Mouse (Mus musculus): ENCODE measurements around the gene Pde7b. TPM values are rescaled to one million over a fixed set of nuclear protein-coding genes. Genes with fewer than 3 reads are reported as not detected.

Gene Pde7b
- polyA plus RNA-seq, 1 experiment from 2014 or later: 3.3 TPM

GRCm38 (mm10) chr10:20492216-20492964 lies 232.5 kb downstream of the Pde7b start:
- WGBS: 72% methylated on average over 11 of the region's 11 CpGs
- Histone ChIP-seq H3K9me3 (replicated peaks; ENCODE audit: control insufficient read depth, low read length) (no peaks in the 10 kb centered on the region), H3K4me2 (ENCODE audit: low read depth, low read length) (no peak overlapping the region), H3K27me3 (ENCODE audit: control insufficient read depth, insufficient read depth, low read length) (no peaks in the 10 kb centered on the region), H3K4me1 (ENCODE audit: control insufficient read depth, insufficient read depth, low read length) (no peaks in the 10 kb centered on the region), H3K36me3 (ENCODE audit: control insufficient read depth, insufficient read depth, low read length) (no peaks in the 10 kb centered on the region), H3K9ac (ENCODE audit: low read length) (no peak overlapping the region), H3K4me3 (replicated peaks; ENCODE audit: low read length) (no peak overlapping the region), H3K27ac (ENCODE audit: low read length) (no peak overlapping the region)
- no peak for ATAC-seq (ENCODE audit: insufficient read depth, low FRiP score)

- ATAC-seq (ENCODE audit: insufficient read depth, low FRiP score): no peak
- Histone ChIP-seq H3K9ac (ENCODE audit: low read length) (no peak overlapping the region), H3K4me3 (replicated peaks; ENCODE audit: low read length) (no peak overlapping the region), H3K4me2 (ENCODE audit: low read depth, low read length) (no peak overlapping the region), H3K27me3 (ENCODE audit: control insufficient read depth, insufficient read depth, low read length) (no peaks in the 10 kb centered on the region), H3K9me3 (replicated peaks; ENCODE audit: control insufficient read depth, low read length) (no peaks in the 10 kb centered on the region), H3K36me3 (ENCODE audit: control insufficient read depth, insufficient read depth, low read length) (no peaks in the 10 kb centered on the region), H3K27ac (ENCODE audit: low read length) (no peak overlapping the region), H3K4me1 (ENCODE audit: control insufficient read depth, insufficient read depth, low read length) (no peaks in the 10 kb centered on the region; the same call in 1 of the 2 replicates)
- 48% methylated on average over 1 of the region's 1 CpGs for WGBS
These were observed 234.1 kb downstream of the Pde7b start for GRCm38 (mm10) chr10:20490775-20491174.

DNA sequence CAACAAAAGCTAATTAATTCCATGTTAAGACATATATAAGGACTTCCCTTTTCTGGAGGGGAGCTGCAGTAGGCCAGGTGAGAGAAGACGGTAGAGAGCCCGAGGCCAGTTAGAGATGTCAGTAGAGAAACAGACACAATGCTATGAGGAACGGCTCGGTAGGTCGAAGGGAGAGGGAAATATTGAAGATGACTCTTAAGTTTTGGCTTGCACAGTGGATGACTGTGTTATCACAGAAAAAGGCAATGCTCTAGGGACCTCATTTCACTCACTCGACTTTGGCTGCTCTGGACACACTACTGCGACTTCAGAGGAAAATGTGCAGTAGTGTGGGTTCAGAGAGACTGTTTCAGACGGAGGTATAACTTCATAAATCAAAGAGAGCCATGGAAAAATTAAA lies 234.6 kb downstream of the Pde7b start:
- no peak for ATAC-seq (ENCODE audit: insufficient read depth, low FRiP score)
- WGBS: 77% methylated on average over 8 of the region's 8 CpGs
- Histone ChIP-seq H3K27me3 (ENCODE audit: control insufficient read depth, insufficient read depth, low read length) (no peaks in the 10 kb centered on the region), H3K4me2 (ENCODE audit: low read depth, low read length) (no peak overlapping the region), H3K27ac (ENCODE audit: low read length) (no peak overlapping the region), H3K4me3 (replicated peaks; ENCODE audit: low read length) (no peak overlapping the region), H3K9ac (ENCODE audit: low read length) (no peak overlapping the region), H3K4me1 (ENCODE audit: control insufficient read depth, insufficient read depth, low read length) (no peaks in the 10 kb centered on the region; the same call in 1 of the 2 replicates), H3K36me3 (ENCODE audit: control insufficient read depth, insufficient read depth, low read length) (no peaks in the 10 kb centered on the region), H3K9me3 (replicated peaks; ENCODE audit: control insufficient read depth, low read length) (no peaks in the 10 kb centered on the region)

DNA sequence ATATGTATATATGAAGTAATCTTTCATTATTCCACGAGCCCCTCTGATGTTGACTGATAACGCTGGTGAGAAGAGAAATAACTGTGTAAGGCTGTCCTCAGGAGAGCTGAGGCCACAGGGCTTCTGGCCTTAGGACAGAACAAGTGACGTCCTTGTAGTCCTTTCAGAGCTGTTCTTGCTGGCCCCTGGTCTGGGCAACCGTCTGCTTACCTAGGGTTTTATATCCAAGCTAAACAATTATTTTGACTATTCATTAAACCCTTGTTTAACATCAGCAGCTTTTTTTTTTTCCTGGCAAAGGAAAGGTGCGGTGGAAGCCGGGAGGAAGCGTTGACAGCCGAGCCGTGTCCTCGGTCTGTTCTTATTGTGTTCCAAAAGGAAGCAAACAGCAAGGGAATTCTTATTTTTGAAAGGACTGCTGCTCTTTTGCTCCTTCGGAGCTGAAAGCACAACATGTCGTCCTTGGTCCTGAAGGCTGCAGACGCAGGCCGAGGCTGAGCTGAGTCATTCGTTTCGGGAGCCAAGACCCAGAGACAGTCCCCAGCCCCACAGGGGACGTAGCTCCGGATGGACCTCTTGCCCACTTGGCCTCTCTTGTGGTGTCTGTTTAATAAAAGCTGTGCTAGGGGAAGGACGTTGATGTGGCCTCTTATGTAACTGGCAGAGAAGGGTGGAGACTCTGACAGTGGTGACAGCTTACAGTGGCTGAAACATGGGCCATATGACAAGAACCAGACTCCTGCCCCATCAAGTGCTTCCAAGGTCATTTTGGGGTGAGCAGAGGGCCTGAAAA lies 238.2 kb downstream of the Pde7b start:
- Histone ChIP-seq H3K36me3 (ENCODE audit: control insufficient read depth, insufficient read depth, low read length) (no peaks in the 10 kb centered on the region), H3K27me3 (ENCODE audit: control insufficient read depth, insufficient read depth, low read length) (no peaks in the 10 kb centered on the region), H3K4me1 (ENCODE audit: control insufficient read depth, insufficient read depth, low read length) (no peaks in the 10 kb centered on the region; the same call in 1 of the 2 replicates), H3K9ac (ENCODE audit: low read length) (no peak overlapping the region), H3K27ac (ENCODE audit: low read length) (peak overlapping the region; percentile 26; the same call in 1 of the 2 replicates), H3K4me3 (replicated peaks; ENCODE audit: low read length) (no peak overlapping the region), H3K9me3 (replicated peaks; ENCODE audit: control insufficient read depth, low read length) (no peaks in the 10 kb centered on the region), H3K4me2 (ENCODE audit: low read depth, low read length) (no peak overlapping the region)
- ATAC-seq (ENCODE audit: insufficient read depth, low FRiP score): peak; percentile 72; the same call in 1 of the 2 replicates
- 31% methylated on average over 19 of the region's 19 CpGs for WGBS

DNA sequence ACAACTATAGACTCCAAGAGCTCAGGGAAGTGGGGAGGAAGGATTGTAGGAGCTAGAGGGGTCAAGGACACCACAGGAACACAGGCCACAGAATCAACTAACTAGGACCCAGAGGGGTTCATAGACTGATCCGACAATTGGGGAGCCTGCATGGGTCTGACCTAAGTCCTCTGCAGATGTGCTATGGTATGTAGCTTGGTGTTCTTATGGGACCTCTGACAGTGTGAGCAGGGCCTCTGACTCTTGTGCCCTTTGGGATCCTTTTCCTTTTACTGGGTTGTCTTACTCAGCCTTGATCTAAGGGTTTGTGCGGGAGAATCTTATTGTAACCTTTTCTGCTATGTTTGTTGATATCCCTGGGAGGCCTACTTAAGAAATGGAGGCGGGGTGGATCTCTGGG lies 239.1 kb downstream of the Pde7b start:
- Histone ChIP-seq H3K27ac (ENCODE audit: low read length) (no peak overlapping the region), H3K4me2 (ENCODE audit: low read depth, low read length) (no peak overlapping the region), H3K9ac (ENCODE audit: low read length) (no peak overlapping the region), H3K4me1 (ENCODE audit: control insufficient read depth, insufficient read depth, low read length) (no peaks in the 10 kb centered on the region; the same call in 1 of the 2 replicates), H3K36me3 (ENCODE audit: control insufficient read depth, insufficient read depth, low read length) (no peaks in the 10 kb centered on the region), H3K4me3 (replicated peaks; ENCODE audit: low read length) (no peak overlapping the region), H3K9me3 (replicated peaks; ENCODE audit: control insufficient read depth, low read length) (no peaks in the 10 kb centered on the region), H3K27me3 (ENCODE audit: control insufficient read depth, insufficient read depth, low read length) (no peaks in the 10 kb centered on the region)
- no peak for ATAC-seq (ENCODE audit: insufficient read depth, low FRiP score)
- WGBS: 67% methylated on average over 3 of the region's 3 CpGs

DNA sequence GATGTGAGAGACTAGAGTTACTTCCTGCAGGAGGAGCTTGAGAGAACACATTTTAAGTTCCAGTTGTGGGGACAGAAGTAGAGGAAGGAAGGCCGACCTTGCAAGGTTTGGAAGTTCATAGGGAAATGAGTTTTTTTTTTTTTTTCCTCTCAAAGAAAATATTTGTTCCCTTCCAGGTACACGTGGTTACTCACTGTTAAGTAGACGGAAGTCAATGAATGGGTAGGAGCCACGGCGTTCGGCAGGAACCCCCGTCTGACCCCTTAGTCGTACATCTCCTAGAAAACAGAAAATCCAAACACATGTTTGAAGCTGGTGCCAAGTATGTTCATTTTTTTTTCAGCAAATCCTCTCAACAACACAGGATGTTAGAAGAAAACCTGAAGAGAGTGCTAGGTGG lies 245.4 kb downstream of the Pde7b start:
- Histone ChIP-seq H3K4me3 (replicated peaks; ENCODE audit: low read length) (no peak overlapping the region), H3K4me2 (ENCODE audit: low read depth, low read length) (no peak overlapping the region), H3K27ac (ENCODE audit: low read length) (no peak overlapping the region), H3K9me3 (replicated peaks; ENCODE audit: control insufficient read depth, low read length) (no peaks in the 10 kb centered on the region), H3K36me3 (ENCODE audit: control insufficient read depth, insufficient read depth, low read length) (no peaks in the 10 kb centered on the region), H3K9ac (ENCODE audit: low read length) (no peak overlapping the region), H3K27me3 (ENCODE audit: control insufficient read depth, insufficient read depth, low read length) (no peaks in the 10 kb centered on the region), H3K4me1 (ENCODE audit: control insufficient read depth, insufficient read depth, low read length) (no peaks in the 10 kb centered on the region)
- WGBS: 38% methylated on average over 8 of the region's 8 CpGs
- ATAC-seq (ENCODE audit: insufficient read depth, low FRiP score): no peak

DNA sequence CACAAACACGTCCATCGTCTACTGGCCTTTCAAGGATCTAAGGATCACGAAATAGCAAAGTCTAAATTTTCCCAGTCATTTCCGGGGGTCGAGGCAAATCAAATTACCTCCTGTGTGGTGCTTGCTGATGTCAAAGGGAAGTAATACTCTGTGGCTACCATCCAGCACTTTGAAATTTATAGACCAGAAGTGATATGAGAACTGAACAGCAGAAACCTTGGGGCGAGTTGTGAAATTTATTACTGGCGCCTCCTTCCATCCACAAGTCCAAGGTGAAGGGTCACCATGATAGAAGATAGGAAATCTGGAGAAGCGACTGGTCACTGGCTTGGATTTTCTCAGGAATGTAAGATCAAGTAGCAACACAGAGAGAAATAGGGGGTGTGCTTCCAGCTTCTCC lies 246.4 kb downstream of the Pde7b start:
- 69% methylated on average over 8 of the region's 8 CpGs for WGBS
- no peaks in the 10 kb centered on the region for H3K27me3 ChIP-seq (ENCODE audit: control insufficient read depth, insufficient read depth, low read length)

DNA sequence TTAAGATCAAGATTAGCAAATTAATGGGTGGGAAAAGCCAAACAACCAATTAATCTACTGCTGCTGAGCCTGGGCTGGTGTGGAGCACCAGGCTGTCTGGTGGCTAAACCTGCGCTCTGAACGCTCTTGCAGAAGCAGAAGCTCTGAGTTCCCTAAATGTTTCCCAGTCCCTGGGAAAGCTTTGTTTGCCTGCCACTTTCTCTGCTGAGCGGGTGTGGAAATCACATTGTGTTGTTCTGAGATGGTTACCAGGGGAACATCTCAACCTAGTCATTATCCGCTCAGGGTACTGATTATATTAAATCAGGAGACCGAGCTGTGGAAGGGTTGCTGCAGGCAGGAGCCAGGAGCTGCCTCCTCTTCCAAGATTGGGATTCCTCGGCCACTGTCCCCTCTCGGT lies 250.0 kb downstream of the Pde7b start:
- ATAC-seq (ENCODE audit: insufficient read depth, low FRiP score): no peak

More for the DNA sequence above, 246.4 kb downstream of the Pde7b start:
- H3K4me1 ChIP-seq (ENCODE audit: control insufficient read depth, insufficient read depth, low read length): no peaks in the 10 kb centered on the region
- no peaks in the 10 kb centered on the region for H3K9me3 ChIP-seq (replicated peaks; ENCODE audit: control insufficient read depth, low read length)
- no peaks in the 10 kb centered on the region for H3K36me3 ChIP-seq (ENCODE audit: control insufficient read depth, insufficient read depth, low read length)
- no peak overlapping the region for H3K27ac ChIP-seq (ENCODE audit: low read length)
- H3K4me2 ChIP-seq (ENCODE audit: low read depth, low read length): no peak overlapping the region
- no peak for ATAC-seq (ENCODE audit: insufficient read depth, low FRiP score)
- no peak overlapping the region for H3K4me3 ChIP-seq (replicated peaks; ENCODE audit: low read length)
- no peak overlapping the region for H3K9ac ChIP-seq (ENCODE audit: low read length)

DNA sequence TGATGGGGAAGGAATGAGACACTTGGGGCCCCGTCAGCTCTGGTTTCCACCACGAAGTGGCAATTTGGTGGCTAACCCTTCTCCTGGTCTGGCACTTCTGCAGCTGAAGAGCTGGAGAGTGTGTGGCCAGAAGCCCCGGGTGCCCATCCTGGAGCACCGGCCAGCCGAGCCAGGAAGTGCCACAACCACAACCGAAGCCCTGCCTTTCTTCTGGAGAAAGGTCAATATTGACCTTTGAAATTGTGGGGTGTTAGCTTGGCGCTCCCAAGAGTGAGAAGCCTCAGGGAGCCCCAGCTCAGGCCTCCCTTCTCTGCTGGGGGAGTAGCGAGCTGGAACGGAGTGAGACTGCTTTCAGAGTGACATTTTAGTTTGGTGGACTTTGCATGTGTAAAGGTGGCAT lies 250.8 kb downstream of the Pde7b start:
- Histone ChIP-seq H3K9me3 (replicated peaks; ENCODE audit: control insufficient read depth, low read length) (no peaks in the 10 kb centered on the region), H3K36me3 (ENCODE audit: control insufficient read depth, insufficient read depth, low read length) (no peaks in the 10 kb centered on the region), H3K4me2 (ENCODE audit: low read depth, low read length) (no peak overlapping the region), H3K4me3 (replicated peaks; ENCODE audit: low read length) (no peak overlapping the region), H3K27me3 (ENCODE audit: control insufficient read depth, insufficient read depth, low read length) (no peaks in the 10 kb centered on the region), H3K9ac (ENCODE audit: low read length) (no peak overlapping the region), H3K27ac (ENCODE audit: low read length) (no peak overlapping the region), H3K4me1 (ENCODE audit: control insufficient read depth, insufficient read depth, low read length) (peaks cover 2% of the 10 kb centered on the region; the same call in 1 of the 2 replicates)
- 54% methylated on average over 9 of the region's 9 CpGs for WGBS
- ATAC-seq (ENCODE audit: insufficient read depth, low FRiP score): peak; percentile 69; the same call in 1 of the 2 replicates

More for the DNA sequence above, 250.0 kb downstream of the Pde7b start:
- no peaks in the 10 kb centered on the region for H3K36me3 ChIP-seq (ENCODE audit: control insufficient read depth, insufficient read depth, low read length)
- no peaks in the 10 kb centered on the region for H3K9me3 ChIP-seq (replicated peaks; ENCODE audit: control insufficient read depth, low read length)
- no peak overlapping the region for H3K4me3 ChIP-seq (replicated peaks; ENCODE audit: low read length)
- H3K4me2 ChIP-seq (ENCODE audit: low read depth, low read length): no peak overlapping the region
- H3K27me3 ChIP-seq (ENCODE audit: control insufficient read depth, insufficient read depth, low read length): no peaks in the 10 kb centered on the region
- peaks cover 2% of the 10 kb centered on the region; the same call in 1 of the 2 replicates for H3K4me1 ChIP-seq (ENCODE audit: control insufficient read depth, insufficient read depth, low read length)
- H3K27ac ChIP-seq (ENCODE audit: low read length): no peak overlapping the region
- WGBS: 64% methylated on average over 7 of the region's 7 CpGs
- no peak overlapping the region for H3K9ac ChIP-seq (ENCODE audit: low read length)

Data from stomach, embryonic 16.5 days (tissue).